Mouse (Mus musculus) lung, adult 2 months (tissue): ENCODE data around the gene Smarcc2.

Experiments used
- CTCF ChIP-seq: fragments of 200-500 bp; IDR thresholded peaks from 2 replicates; pipeline ENCODE4 v1.5.1; 2011; ENCODE audit warnings: mild to moderate bottlenecking, low read length, control low read depth; ENCODE audit not compliant: insufficient read depth
- POLR2A ChIP-seq: fragments of 200-500 bp; IDR thresholded peaks from 2 replicates; pipeline ENCODE4 v1.6.1; 2011; ENCODE audit warnings: low read depth, mild to moderate bottlenecking, control low read depth, low read length, borderline replicate concordance; ENCODE audit errors: extremely low read depth

GRCm38 (mm10) chr10:128459409-128460269, 591 bp downstream of the Smarcc2 start:
- TF ChIP-seq CTCF = no peak
- no peak for TF ChIP-seq POLR2A
